27 mouse cellular contexts compared by ENCODE assay signal in genomic region chrX:101851566-101852354, GRCm38 (mm10). TPM values are rescaled to one million over a fixed set of nuclear protein-coding genes. Genes with fewer than 3 reads are reported as not detected.
DNase-seq lines count a peak whose midpoint lies in the region; ATAC-seq lines count a peak whose summit lies in the region.
"Had no signal": no experiment of that assay in that cellular context is flagged by ENCODE, and none has a peak within 500 bp of the region (broad histone marks: within the 10 kb centered on the region; RNA-seq: fewer than 3 reads in every experiment).

No protein-coding gene starts in this region.

- ATAC-seq in intestine, embryonic 14.5 days (replicated peaks; ENCODE audit: low FRiP score, low TSS enrichment, low read depth) = no peak
- ATAC-seq in intestine, embryonic 15.5 days = no peak
- no peak for ATAC-seq in megakaryocyte-erythroid progenitor cell, adult 5-6 weeks (replicated peaks; ENCODE audit: low FRiP score, low TSS enrichment, poor library complexity, severe bottlenecking)
- ATAC-seq: forebrain, embryonic 14.5 days; intestine, postnatal 0 days had no signal

- WGBS in intestine, embryonic 14.5 days = 59% methylated on average over 7 of the region's 7 CpGs
- 66% methylated on average over 7 of the region's 7 CpGs for WGBS in intestine, embryonic 15.5 days

- 0 out of 2 replicates have a peak overlapping the region, but pooled peaks have one; percentile 44 for H3K4me3 ChIP-seq in intestine, embryonic 14.5 days (ENCODE audit: low read depth, low read length)
- H3K4me3 ChIP-seq in intestine, embryonic 15.5 days (replicated peaks) = no peak overlapping the region
- H3K4me3 ChIP-seq: erythroblast, embryonic 14.5 days; heart, adult 2 months; limb, embryonic 15.5 days; liver, embryonic 15.5 days; neural tube, embryonic 15.5 days; stomach, embryonic 15.5 days had no signal

- H3K9ac ChIP-seq in intestine, embryonic 14.5 days (ENCODE audit: low read length) = no peak overlapping the region
- no peak overlapping the region for H3K9ac ChIP-seq in intestine, embryonic 15.5 days
- H3K9ac ChIP-seq: embryonic facial prominence, embryonic 12.5 days; hindbrain, embryonic 14.5 days; limb, embryonic 15.5 days; liver, embryonic 15.5 days; neural tube, embryonic 15.5 days; stomach, embryonic 15.5 days had no signal

- peak overlapping the region; percentile 54; the same call in 1 of the 2 replicates for H3K4me2 ChIP-seq in intestine, embryonic 14.5 days (ENCODE audit: low read length)
- H3K4me2 ChIP-seq in intestine, embryonic 15.5 days (replicated peaks) = no peak overlapping the region
- H3K4me2 ChIP-seq: hindbrain, embryonic 14.5 days; limb, embryonic 15.5 days; liver, embryonic 15.5 days; neural tube, embryonic 15.5 days had no signal

- peaks cover 53% of the 10 kb centered on the region for H3K27me3 ChIP-seq in intestine, embryonic 14.5 days (replicated peaks; ENCODE audit: control insufficient read depth, insufficient read depth, low read length)
- H3K27me3 ChIP-seq in intestine, embryonic 15.5 days (replicated peaks) = peaks cover 26% of the 10 kb centered on the region

- no peak overlapping the region for H3K27ac ChIP-seq in intestine, embryonic 14.5 days (ENCODE audit: low read depth)
- no peak overlapping the region for H3K27ac ChIP-seq in intestine, embryonic 15.5 days
- H3K27ac ChIP-seq: embryonic facial prominence, embryonic 12.5 days; heart, adult 2 months; hindbrain, embryonic 14.5 days; kidney, postnatal 0 days; limb, embryonic 15.5 days; liver, embryonic 15.5 days; neural tube, embryonic 15.5 days; stomach, embryonic 15.5 days had no signal

- H3K36me3 ChIP-seq in intestine, embryonic 14.5 days (ENCODE audit: control insufficient read depth, insufficient read depth, low read length) = no peaks in the 10 kb centered on the region
- no peaks in the 10 kb centered on the region for H3K36me3 ChIP-seq in intestine, embryonic 15.5 days
- H3K36me3 ChIP-seq: embryonic facial prominence, embryonic 12.5 days; limb, embryonic 15.5 days; liver, embryonic 15.5 days; neural tube, embryonic 15.5 days; stomach, embryonic 15.5 days had no signal

- H3K9me3 ChIP-seq in intestine, embryonic 14.5 days (ENCODE audit: control insufficient read depth, low read length) = no peaks in the 10 kb centered on the region
- H3K9me3 ChIP-seq in intestine, embryonic 15.5 days = no peaks in the 10 kb centered on the region
- H3K9me3 ChIP-seq: embryonic facial prominence, embryonic 12.5 days; limb, embryonic 15.5 days; liver, embryonic 15.5 days; neural tube, embryonic 15.5 days; stomach, embryonic 15.5 days had no signal

- no peaks in the 10 kb centered on the region for H3K4me1 ChIP-seq in intestine, embryonic 14.5 days (replicated peaks; ENCODE audit: control insufficient read depth, insufficient read depth, low read length)
- H3K4me1 ChIP-seq in intestine, embryonic 15.5 days (replicated peaks) = no peaks in the 10 kb centered on the region
- H3K4me1 ChIP-seq: liver, embryonic 15.5 days had no signal

- DNase-seq in intestine, embryonic 14.5 days (ENCODE audit: low spot score) = no peak
- peak; percentile 84 for DNase-seq in brain, adult 2 months (ENCODE audit: low read depth, low spot score)
- DNase-seq in cerebellum, adult 11-12 months = peak; percentile 76
- DNase-seq in cerebellum, postnatal 14 days = peak; percentile 70 to 80
- DNase-seq in adrenal gland, adult 8-10 months = no peak
- DNase-seq: adrenal gland, adult 2 months; gastrocnemius, postnatal 14 days; heart, adult 2 months; layer of hippocampus, postnatal 36 days; midbrain, embryonic 14.5 days; right cerebral cortex, postnatal 14 days had no signal

RNA-seq across cellular contexts. Expression of gene Nhsl2, which starts 2.6 kb away (rescaled TPM):
- 13.8 and 14.4 TPM in 2 replicates for polyA plus RNA-seq in intestine, embryonic 14.5 days (2014; fragmentation: Nextera tagmentation; extraction: Ambion mirVana)
- 8.4 and 10.4 TPM in 2 replicates for polyA plus RNA-seq in intestine, embryonic 15.5 days (2015; fragmentation: Nextera tagmentation; extraction: Ambion mirVana)
- total RNA-seq in adrenal gland, adult 8-10 months (2022) = 10 to 100 TPM in 1 of 4 experiments, 1 to 10 TPM in 3; 4.4 to 11.5 (median 5.7) TPM
- total RNA-seq in megakaryocyte-erythroid progenitor cell, adult 5-6 weeks (2014; fragmentation: Nextera tagmentation) = 5.7 and 6.1 TPM in 2 replicates
- 1.0 and 5.7 TPM in 2 replicates for total RNA-seq in megakaryocyte-erythroid progenitor cell, adult 5-6 weeks (2017)
- polyA plus RNA-seq: erythroblast, embryonic 14.5 days had no signal

RNA-seq across cellular contexts. Expression of gene 8030474K03Rik, which starts 57.3 kb away (rescaled TPM):
- 0.30 TPM in 1 of 2 replicates, not detected in the other for polyA plus RNA-seq in intestine, embryonic 14.5 days (2014; fragmentation: Nextera tagmentation; extraction: Ambion mirVana)
- 0.08 TPM in 1 of 2 replicates, not detected in the other for polyA plus RNA-seq in intestine, embryonic 15.5 days (2015; fragmentation: Nextera tagmentation; extraction: Ambion mirVana)
- total RNA-seq in adrenal gland, adult 8-10 months (2022) = not detected
- total RNA-seq in megakaryocyte-erythroid progenitor cell, adult 5-6 weeks (2014; fragmentation: Nextera tagmentation) = not detected in 2 replicates
- 0.46 TPM in 1 of 2 replicates, not detected in the other for total RNA-seq in megakaryocyte-erythroid progenitor cell, adult 5-6 weeks (2017)
- total RNA-seq: adrenal gland, adult 2 months; gastrocnemius, postnatal 14 days; layer of hippocampus, postnatal 36 days; left cerebral cortex, postnatal 25 days had no signal
- polyA plus RNA-seq: adrenal gland, adult 2 months; C2C12; cortical plate, adult 2 months; erythroblast, embryonic 14.5 days; forebrain, embryonic 14.5 days; heart, adult 2 months; hindbrain, embryonic 14.5 days; intestine, postnatal 0 days; midbrain, embryonic 14.5 days; neural tube, embryonic 15.5 days; spleen, adult 2 months; stomach, embryonic 15.5 days had no signal

RNA-seq across cellular contexts. Expression of gene Gm4779, which starts 57.5 kb away (rescaled TPM):
- polyA plus RNA-seq in intestine, embryonic 14.5 days (2014; fragmentation: Nextera tagmentation; extraction: Ambion mirVana) = 0.20 TPM in 1 of 2 replicates, not detected in the other
- 0.19 and 0.23 TPM in 2 replicates for polyA plus RNA-seq in intestine, embryonic 15.5 days (2015; fragmentation: Nextera tagmentation; extraction: Ambion mirVana)
- total RNA-seq in adrenal gland, adult 8-10 months (2022) = not detected
- total RNA-seq in megakaryocyte-erythroid progenitor cell, adult 5-6 weeks (2014; fragmentation: Nextera tagmentation) = not detected in 2 replicates
- 1.8 TPM in 1 of 2 replicates, not detected in the other for total RNA-seq in megakaryocyte-erythroid progenitor cell, adult 5-6 weeks (2017)
- total RNA-seq: gastrocnemius, postnatal 14 days had no signal
- polyA plus RNA-seq: C2C12; erythroblast, embryonic 14.5 days; forebrain, embryonic 14.5 days; heart, adult 2 months; hindbrain, embryonic 14.5 days; intestine, postnatal 0 days; midbrain, embryonic 14.5 days; neural tube, embryonic 15.5 days; spleen, adult 2 months had no signal

Comparison
In these comparisons a context has a peak if more than half of its experiments do, and no peak if none do; other contexts are left out.
1. DNase-seq: peak in brain, adult 2 months (single experiment), cerebellum, adult 11-12 months (single experiment) and cerebellum, postnatal 14 days (2 of 2); none in intestine, embryonic 14.5 days (single experiment) and adrenal gland, adult 8-10 months (single experiment).